Comparison of ENCODE assay signal across 10 mouse cellular contexts in the genomic region with DNA sequence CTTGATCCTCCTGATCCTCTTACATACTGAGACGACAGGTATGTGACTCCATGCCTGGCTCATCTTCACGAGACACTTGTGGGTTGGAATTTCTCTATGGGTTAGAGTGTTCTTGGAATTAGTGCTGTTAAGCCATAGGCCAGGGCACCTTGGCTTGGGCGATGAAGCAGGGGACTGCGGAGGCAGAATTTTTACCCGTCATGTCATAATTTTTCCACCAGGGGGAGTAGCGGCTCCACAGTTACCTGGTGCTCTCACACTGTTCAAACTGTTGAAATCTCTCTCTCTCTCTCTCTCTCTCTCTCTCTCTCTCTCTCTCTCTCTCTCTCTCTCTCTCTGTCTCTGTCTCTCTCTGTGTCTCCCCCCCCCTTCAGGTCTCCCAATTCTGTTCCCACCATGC. TPM values are rescaled to one million over a fixed set of nuclear protein-coding genes. Genes with fewer than 3 reads are reported as not detected.
DNase-seq lines count a peak whose midpoint lies in the region; ATAC-seq and TF ChIP-seq lines count a peak whose summit lies in the region.
"Had no signal": no experiment of that assay in that cellular context is flagged by ENCODE, and none has a peak within 500 bp of the region (broad histone marks: within the 10 kb centered on the region; RNA-seq: fewer than 3 reads in every experiment).

No protein-coding gene starts in this region.

- H3K4me3 ChIP-seq in MEL (ENCODE audit: control insufficient read depth in 1 of 2, insufficient read depth in 1 of 2, low read depth in 2 of 2, low read length in 2 of 2): no peak overlapping the region
- H3K4me3 ChIP-seq: heart, embryonic 13.5 days had no signal

- no peak overlapping the region for H3K9ac ChIP-seq in MEL (ENCODE audit: control insufficient read depth, low read depth, low read length, poor library complexity, severe bottlenecking)
- H3K9ac ChIP-seq: heart, embryonic 13.5 days had no signal

- no peak overlapping the region for H3K27ac ChIP-seq in MEL (ENCODE audit: control insufficient read depth, low read depth, low read length)
- H3K27ac ChIP-seq: heart, embryonic 13.5 days had no signal

- H3K79me2 ChIP-seq in MEL (ENCODE audit: control insufficient read depth, insufficient read depth, low read length, poor library complexity): no peaks in the 10 kb centered on the region

- DNase-seq in CD4-positive, CD25-positive, alpha-beta regulatory T cell, adult 2 months (ENCODE audit: low read depth, low spot score): peak; percentile 38
- DNase-seq in MEL (ENCODE audit: low read depth, low spot score): peak; percentile 17
- DNase-seq in cerebellum, adult 9-10 months: peak; percentile 39
- DNase-seq in frontal cortex, postnatal 14 days (ENCODE audit: low spot score in 2 of 2): peak; percentile 20 to 59
- DNase-seq in kidney, postnatal 36 days: peak; percentile 31 to 73
- peak; percentile 59 for DNase-seq in lung, postnatal 10 days
- peak; percentile 59 to 68 for DNase-seq in right cerebral cortex, adult 2 months (ENCODE audit: low spot score in 2 of 2)

- TF ChIP-seq CTCF in MEL (IDR thresholded peaks at IDR 0.05 in 2 of 3, conservative IDR thresholded peaks at IDR 0.05 in 1 of 3; ENCODE audit: control insufficient read depth in 1 of 3, insufficient read depth in 1 of 3, low read depth in 2 of 3, low read length in 3 of 3, poor library complexity in 1 of 3, severe bottlenecking in 1 of 3): peak; percentile 42 to 59 (median 58); a peak in 5 of 6 replicates

- H3K4me1 ChIP-seq in MEL (ENCODE audit: control insufficient read depth in 1 of 2, insufficient read depth in 2 of 2, low read length in 2 of 2): no peaks in the 10 kb centered on the region
- H3K4me1 ChIP-seq: heart, embryonic 13.5 days had no signal

- peak; percentile 51 for TF ChIP-seq RAD21 in MEL (IDR thresholded peaks at IDR 0.05; ENCODE audit: low read depth, low read length)

- no peak for TF ChIP-seq POLR2A in MEL (IDR thresholded peaks at IDR 0.05; ENCODE audit: control insufficient read depth in 1 of 2, insufficient read depth in 1 of 2, low read depth in 1 of 2, low read length in 2 of 2, poor library complexity in 1 of 2)

- no peaks in the 10 kb centered on the region for H3K9me3 ChIP-seq in MEL (replicated peaks; ENCODE audit: insufficient read depth, low read length)

- H3K27me3 ChIP-seq in MEL (ENCODE audit: control insufficient read depth in 1 of 2, insufficient read depth in 2 of 2, low read length in 2 of 2): no peaks in the 10 kb centered on the region
- H3K27me3 ChIP-seq: heart, embryonic 13.5 days had no signal

- no peak for TF ChIP-seq EP300 in MEL (IDR thresholded peaks at IDR 0.05; ENCODE audit: low read depth in 1 of 2, low read length in 2 of 2)

- no peak for ATAC-seq in CD4-positive, CD25-positive, alpha-beta regulatory T cell, adult 4 months

- no peaks in the 10 kb centered on the region for H3K36me3 ChIP-seq in MEL (ENCODE audit: control insufficient read depth in 1 of 2, insufficient read depth in 2 of 2, low read length in 2 of 2)
- H3K36me3 ChIP-seq: heart, embryonic 13.5 days had no signal

TF ChIP-seq in MEL, 35 proteins besides CTCF, POLR2A, EP300 and RAD21:
- TF ChIP-seq USF2 (IDR thresholded peaks at IDR 0.05; ENCODE audit: borderline replicate concordance in 1 of 2, insufficient read depth in 1 of 2, low read depth in 1 of 2, low read length in 2 of 2): no peak
- TF ChIP-seq GATA1 (IDR thresholded peaks at IDR 0.05; ENCODE audit: low read depth, low read length): no peak
- no peak for TF ChIP-seq BHLHE40 (IDR thresholded peaks at IDR 0.05; ENCODE audit: borderline replicate concordance, low read depth, low read length)
- no peak for TF ChIP-seq MAX (IDR thresholded peaks at IDR 0.05; ENCODE audit: low read length)
- TF ChIP-seq MAZ (IDR thresholded peaks at IDR 0.05; ENCODE audit: low read depth, low read length): no peak
- no peak for TF ChIP-seq CHD2 (IDR thresholded peaks at IDR 0.05; ENCODE audit: low read length)
- TF ChIP-seq KAT2A (conservative IDR thresholded peaks at IDR 0.05; ENCODE audit: low read depth, low read length): no peak
- TF ChIP-seq GABPA (IDR thresholded peaks at IDR 0.05; ENCODE audit: low read depth, low read length): no peak
- TF ChIP-seq E2F4 (IDR thresholded peaks at IDR 0.05; ENCODE audit: borderline replicate concordance, low read depth, low read length): no peak
- no peak for TF ChIP-seq POLR2AphosphoS2 (IDR thresholded peaks at IDR 0.05; ENCODE audit: low read length)
- TF ChIP-seq USF1 (IDR thresholded peaks at IDR 0.05; ENCODE audit: low read depth, low read length): no peak
- TF ChIP-seq SMC3 (IDR thresholded peaks at IDR 0.05; ENCODE audit: low read depth, low read length): peak; percentile 52
- TF ChIP-seq SIN3A (IDR thresholded peaks at IDR 0.05; ENCODE audit: low read length): no peak
- TF ChIP-seq ZC3H11A (IDR thresholded peaks at IDR 0.05; ENCODE audit: low read depth, low read length): peak; percentile 35
- TF ChIP-seq ZNF384 (IDR thresholded peaks at IDR 0.05; ENCODE audit: low read depth, low read length): no peak
- no peak for TF ChIP-seq MEF2A (IDR thresholded peaks at IDR 0.05; ENCODE audit: extremely low read depth, insufficient replicate concordance, low read depth, low read length, poor library complexity, severe bottlenecking)

RNA-seq across cellular contexts. Expression of a gene that starts 29.9 kb away (rescaled TPM):
- 1 to 10 TPM in 1 of 2 experiments, under 1 TPM in 1; 0.96 to 1.2 TPM for polyA plus RNA-seq in CD4-positive, CD25-positive, alpha-beta regulatory T cell, adult 4 months (2017; shearing (Covaris generic))
- not detected in 2 replicates for total RNA-seq in MEL (2012; rRNA removed)
- under 1 TPM in 1 of 2 experiments, not detected in 1; 0.06 TPM for polyA plus RNA-seq in MEL (2012; ENCODE audit: insufficient read depth in 1 of 2, insufficient read length in 2 of 2, low read depth in 1 of 2, low replicate concordance in 2 of 2, missing spikeins in 1 of 2)
- total RNA-seq: neutrophil, adult 5-6 weeks had no signal
